Mouse (Mus musculus) bone marrow, adult 2 months (tissue): ENCODE measurements around the gene Nebl.

ENCODE experiments used
- CTCF ChIP-seq: fragments of 200-500 bp; IDR thresholded peaks from 2 replicates; pipeline ENCODE4 v1.5.1; 2011; ENCODE audit warnings: low read length, control low read depth; ENCODE audit not compliant: control insufficient read depth, insufficient read depth
- POLR2A ChIP-seq: fragments of 200-500 bp; IDR thresholded peaks from 2 replicates; pipeline ENCODE4 v1.6.1; 2011; ENCODE audit warnings: low read depth, mild to moderate bottlenecking, control low read depth, low read length, borderline replicate concordance; ENCODE audit not compliant: control insufficient read depth

DNA sequence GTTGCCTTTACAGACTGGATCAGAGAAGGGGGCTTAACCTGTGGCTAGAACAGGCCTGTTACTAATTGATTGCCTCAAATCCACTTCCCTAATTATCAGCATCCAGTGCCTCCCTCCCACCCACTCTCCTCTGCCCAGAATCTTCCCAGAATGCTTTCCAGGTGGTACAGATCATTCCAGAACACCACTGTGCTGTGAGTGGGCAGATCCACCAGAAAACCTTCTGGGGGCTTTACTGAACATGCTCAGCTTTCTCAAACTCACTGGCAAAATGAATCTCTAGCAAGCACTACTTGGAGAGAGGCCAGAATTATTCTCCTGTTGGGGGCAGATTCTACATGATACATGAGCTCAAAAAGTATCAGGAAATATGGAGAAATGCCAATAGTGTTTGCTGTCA is 277.6 kb downstream of the Nebl start:
- no peak for TF ChIP-seq POLR2A
- TF ChIP-seq CTCF: no peak
